Mouse (Mus musculus) lung, adult 18-20 months (tissue): ENCODE measurements around the gene Aqp6.

Source experiments
- DNase-seq, 2 experiments: peaks; one replicate each; pipeline ENCODE4 v3.0.0; 2022; ENCODE audit warnings: mixed read lengths in 2 of 2

The Aqp6 gene

GRCm38 (mm10) chr15:99600986-99601822, at the start of gene Aqp6:
Gene Aqp6, plus strand, starts transcription at chr15:99601400.
- no peak for DNase-seq

- no peak for DNase-seq
These were observed 47.4 kb upstream of the Aqp6 start for GRCm38 (mm10) chr15:99553767-99554166.

- DNase-seq: no peak
These were observed 42.3 kb upstream of the Aqp6 start for GRCm38 (mm10) chr15:99558947-99559346.

GRCm38 (mm10) chr15:99560246-99560645, 41.0 kb upstream of the Aqp6 start:
- no peak for DNase-seq

GRCm38 (mm10) chr15:99567371-99567770, 33.8 kb upstream of the Aqp6 start:
- peak in 1 of 2 experiments; percentile 28 for DNase-seq

GRCm38 (mm10) chr15:99568682-99569081, 32.5 kb upstream of the Aqp6 start:
- DNase-seq: no peak

- no peak for DNase-seq
These were observed 32.1 kb upstream of the Aqp6 start for GRCm38 (mm10) chr15:99569123-99569522.

GRCm38 (mm10) chr15:99578802-99579485, 22.3 kb upstream of the Aqp6 start, which contains the start of gene Aqp2:
Gene Aqp2, plus strand, starts transcription at chr15:99579055.
- DNase-seq: no peak

GRCm38 (mm10) chr15:99583463-99584344, 17.5 kb upstream of the Aqp6 start:
- DNase-seq: peak; percentile 28 to 52

GRCm38 (mm10) chr15:99584407-99585202, 16.6 kb upstream of the Aqp6 start:
- DNase-seq: peak; percentile 74 to 89

- DNase-seq: no peak
These were observed 15.5 kb upstream of the Aqp6 start for GRCm38 (mm10) chr15:99585741-99586140.

GRCm38 (mm10) chr15:99586525-99586924, 14.7 kb upstream of the Aqp6 start:
- no peak for DNase-seq

GRCm38 (mm10) chr15:99589237-99589636, 12.0 kb upstream of the Aqp6 start:
- DNase-seq: peak; percentile 51 to 72

GRCm38 (mm10) chr15:99589704-99590103, 11.5 kb upstream of the Aqp6 start:
- DNase-seq: peak; percentile 24 to 51

- peak; percentile 62 to 64 for DNase-seq
These were observed 10.6 kb upstream of the Aqp6 start, which contains the start of gene Aqp5 for GRCm38 (mm10) chr15:99590429-99591084. Gene Aqp5, plus strand, starts transcription at chr15:99590782.

- peak; percentile 83 to 89 for DNase-seq
These were observed 9.0 kb upstream of the Aqp6 start for GRCm38 (mm10) chr15:99592177-99592576.

- no peak for DNase-seq
These were observed 8.3 kb upstream of the Aqp6 start for GRCm38 (mm10) chr15:99592877-99593276.

GRCm38 (mm10) chr15:99594951-99595350, 6.2 kb upstream of the Aqp6 start:
- DNase-seq: peak; percentile 85 to 87

- DNase-seq: peak; percentile 82 to 86
These were observed 5.0 kb upstream of the Aqp6 start for GRCm38 (mm10) chr15:99596056-99596687.

GRCm38 (mm10) chr15:99596841-99597240, 4.4 kb upstream of the Aqp6 start:
- no peak for DNase-seq

- no peak for DNase-seq
These were observed 3.6 kb upstream of the Aqp6 start for GRCm38 (mm10) chr15:99597596-99597995.
